Mouse (Mus musculus): Measurements from ENCODE around the gene Nsa2. TPM values are rescaled to one million over a fixed set of nuclear protein-coding genes. Genes with fewer than 3 reads are reported as not detected.

Gene Nsa2
- total and polyA plus RNA-seq, 3 experiments = 130 to 245 (median 200) TPM

DNA sequence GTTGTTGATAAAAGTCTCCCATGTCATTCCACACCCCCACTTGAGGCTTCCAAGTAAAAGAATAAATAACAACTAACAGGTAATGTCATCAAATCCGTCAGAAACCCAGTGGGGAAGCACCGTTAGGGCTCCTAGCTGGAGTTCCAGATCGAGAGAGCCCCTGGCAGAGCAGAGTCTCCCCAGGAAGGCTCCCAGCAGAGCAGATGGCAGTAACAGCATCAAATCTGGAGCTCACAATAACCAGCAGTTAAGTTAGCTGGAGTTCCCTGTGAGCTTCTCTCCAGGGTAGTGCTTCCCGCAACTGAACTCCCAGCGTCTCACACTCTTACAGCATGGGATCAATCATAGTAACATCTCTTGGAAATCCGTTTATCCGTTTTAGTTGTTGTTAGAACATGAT lies 32.7 kb downstream of the Nsa2 start:
- H3K4me1 ChIP-seq (ENCODE audit: control insufficient read depth in 1 of 2, insufficient read depth in 2 of 2, low read length in 2 of 2) = no peaks in the 10 kb centered on the region
- TF ChIP-seq MYC (IDR thresholded peaks at IDR 0.05; ENCODE audit: low read depth, low read length) (no peak), ETS1 (IDR thresholded peaks at IDR 0.05; ENCODE audit: low read depth, low read length) (no peak), MEF2A (IDR thresholded peaks at IDR 0.05; ENCODE audit: extremely low read depth, insufficient replicate concordance, low read depth, low read length, poor library complexity, severe bottlenecking) (no peak), CHD2 (IDR thresholded peaks at IDR 0.05; ENCODE audit: low read length) (no peak), ELF1 (IDR thresholded peaks at IDR 0.05; ENCODE audit: low read depth, low read length) (no peak), MAZ (IDR thresholded peaks at IDR 0.05; ENCODE audit: low read depth, low read length) (no peak), UBTF (IDR thresholded peaks at IDR 0.05; ENCODE audit: borderline replicate concordance, insufficient read depth, low read depth, low read length) (no peak), POLR2A (IDR thresholded peaks at IDR 0.05; ENCODE audit: control insufficient read depth in 1 of 2, insufficient read depth in 1 of 2, low read depth in 1 of 2, low read length in 2 of 2, poor library complexity in 1 of 2) (no peak), USF2 (IDR thresholded peaks at IDR 0.05; ENCODE audit: borderline replicate concordance in 1 of 2, insufficient read depth in 1 of 2, low read depth in 1 of 2, low read length in 2 of 2) (no peak), SIN3A (IDR thresholded peaks at IDR 0.05; ENCODE audit: low read length) (no peak), TBP (IDR thresholded peaks at IDR 0.05; ENCODE audit: low read depth, low read length) (no peak), USF1 (IDR thresholded peaks at IDR 0.05; ENCODE audit: low read depth, low read length) (no peak), ZKSCAN1 (IDR thresholded peaks at IDR 0.05; ENCODE audit: low read depth, low read length) (no peak), RAD21 (IDR thresholded peaks at IDR 0.05; ENCODE audit: low read depth, low read length) (no peak)
- H3K9ac ChIP-seq (ENCODE audit: control insufficient read depth, low read depth, low read length, poor library complexity, severe bottlenecking) = no peak overlapping the region
- no peak overlapping the region for H3K27ac ChIP-seq (ENCODE audit: control insufficient read depth, low read depth, low read length)
- no peaks in the 10 kb centered on the region for H3K79me2 ChIP-seq (ENCODE audit: control insufficient read depth, insufficient read depth, low read length, poor library complexity)
- no peak overlapping the region for H3K4me3 ChIP-seq (ENCODE audit: control insufficient read depth in 1 of 2, insufficient read depth in 1 of 2, low read depth in 2 of 2, low read length in 2 of 2)
- H3K27me3 ChIP-seq (ENCODE audit: control insufficient read depth in 1 of 2, insufficient read depth in 2 of 2, low read length in 2 of 2) = peaks cover 1 to 8% of the 10 kb centered on the region in 2 experiments; a peak in 3 of 4 replicates
- H3K36me3 ChIP-seq (ENCODE audit: control insufficient read depth in 1 of 2, insufficient read depth in 2 of 2, low read length in 2 of 2) = no peaks in the 10 kb centered on the region
- no peaks in the 10 kb centered on the region for H3K9me3 ChIP-seq (replicated peaks; ENCODE audit: insufficient read depth, low read length)
- DNase-seq (ENCODE audit: low read depth, low spot score) = no peak

DNA sequence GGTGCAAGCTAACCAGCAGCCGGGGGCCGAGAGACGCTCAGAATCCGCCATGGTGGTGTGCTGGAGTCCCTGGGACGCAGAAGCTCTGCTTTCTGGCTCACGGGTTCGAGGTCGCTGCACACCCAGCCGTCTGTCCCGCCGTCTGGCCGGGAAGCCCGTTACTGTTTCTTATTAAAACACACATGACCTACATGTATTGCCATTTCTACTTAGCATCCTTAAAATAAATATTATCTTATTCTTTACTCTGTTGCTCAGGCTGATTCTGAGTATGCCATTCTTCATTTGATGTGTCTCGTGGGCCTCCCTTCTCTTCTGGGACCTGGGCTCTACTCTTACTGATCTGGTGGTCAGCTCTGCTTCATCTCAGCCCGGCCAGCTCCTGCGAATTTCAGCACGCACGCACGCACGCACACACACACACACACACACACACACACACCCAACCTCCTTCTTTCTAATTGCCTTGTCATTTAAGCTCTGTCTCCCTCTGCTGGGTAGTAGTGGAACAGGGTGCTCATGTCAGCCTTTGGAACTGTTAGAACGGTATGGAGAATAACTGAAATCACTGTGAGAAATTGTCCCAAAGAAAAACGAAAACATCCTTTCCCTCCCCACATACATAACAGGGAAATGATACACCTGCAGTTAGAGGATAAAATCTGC lies 38.4 kb downstream of the Nsa2 start, which contains the start of gene Gm6169:
Gene Gm6169, minus strand, starts transcription at position 51 of the 666 bp plus-strand sequence.
- H3K36me3 ChIP-seq (ENCODE audit: control insufficient read depth in 1 of 2, insufficient read depth in 2 of 2, low read length in 2 of 2) = no peaks in the 10 kb centered on the region
- H3K79me2 ChIP-seq (ENCODE audit: control insufficient read depth, insufficient read depth, low read length, poor library complexity) = no peaks in the 10 kb centered on the region
- H3K4me3 ChIP-seq (ENCODE audit: control insufficient read depth in 1 of 2, insufficient read depth in 1 of 2, low read depth in 2 of 2, low read length in 2 of 2) = no peak within 1 kb of the TSS
- no peaks in the 10 kb centered on the region for H3K9me3 ChIP-seq (replicated peaks; ENCODE audit: insufficient read depth, low read length)
- H3K27me3 ChIP-seq (ENCODE audit: control insufficient read depth in 1 of 2, insufficient read depth in 2 of 2, low read length in 2 of 2) = peaks cover 0 to 2% of the 10 kb centered on the region in 2 experiments; a peak in 2 of 4 replicates
- no peaks in the 10 kb centered on the region for H3K4me1 ChIP-seq (ENCODE audit: control insufficient read depth in 1 of 2, insufficient read depth in 2 of 2, low read length in 2 of 2)
- peak; percentile 67 for DNase-seq (ENCODE audit: low read depth, low spot score)
- no peak within 1 kb of the TSS for H3K9ac ChIP-seq (ENCODE audit: control insufficient read depth, low read depth, low read length, poor library complexity, severe bottlenecking)
- TF ChIP-seq RAD21 (IDR thresholded peaks at IDR 0.05; ENCODE audit: low read depth, low read length) (peak; percentile 62), USF2 (IDR thresholded peaks at IDR 0.05; ENCODE audit: borderline replicate concordance in 1 of 2, insufficient read depth in 1 of 2, low read depth in 1 of 2, low read length in 2 of 2) (no peak), NELFE (IDR thresholded peaks at IDR 0.05; ENCODE audit: low read depth, low read length) (no peak), CTCF (IDR thresholded peaks at IDR 0.05 in 2 of 3, conservative IDR thresholded peaks at IDR 0.05 in 1 of 3; ENCODE audit: control insufficient read depth in 1 of 3, insufficient read depth in 1 of 3, low read depth in 2 of 3, low read length in 3 of 3, poor library complexity in 1 of 3, severe bottlenecking in 1 of 3) (peak; percentile 45 to 72 (median 55)), MAX (IDR thresholded peaks at IDR 0.05; ENCODE audit: low read length) (no peak), ZC3H11A (IDR thresholded peaks at IDR 0.05; ENCODE audit: low read depth, low read length) (peak; percentile 36), TAL1 (IDR thresholded peaks at IDR 0.05; ENCODE audit: low read length) (no peak), SMC3 (IDR thresholded peaks at IDR 0.05; ENCODE audit: low read depth, low read length) (peak; percentile 76), POLR2AphosphoS5 (IDR thresholded peaks at IDR 0.05; ENCODE audit: borderline replicate concordance, low read depth, low read length) (no peak)
- no peak within 1 kb of the TSS for H3K27ac ChIP-seq (ENCODE audit: control insufficient read depth, low read depth, low read length)

All from MEL (cell line).